Mouse (Mus musculus) layer of hippocampus, postnatal 14 days (tissue): Measurements from ENCODE around the gene Fpgs. TPM values are rescaled to one million over a fixed set of nuclear protein-coding genes. Genes with fewer than 3 reads are reported as not detected.

Experiments
- DNase-seq, 2 experiments: peaks; one replicate each; pipeline ENCODE4 v3.0.0; 2021 to 2022; ENCODE audit warnings: low spot score in 2 of 2, mixed read lengths in 1 of 2
- microRNA-seq, 2 experiments: library from miRNA; unstranded; fragments of <30 nt; microRNA quantifications; one replicate each; pipeline ENCODE4 v1.2.0; 2021
- total RNA-seq, 2 experiments: library from RNA; stranded (reverse); gene quantifications; 2 replicates each; pipeline ENCODE4 v1.2.3; 2021

Gene Fpgs
- total RNA-seq, 2 experiments from 2014 or later, result 11.6 to 13.0 TPM

GRCm38 (mm10) chr2:32640550-32641051 lies 63.3 kb downstream of the Fpgs start:
- no peak for DNase-seq

GRCm38 (mm10) chr2:32639632-32640031 lies 64.3 kb downstream of the Fpgs start:
- no peak for DNase-seq

- DNase-seq, result peak in 1 of 2 experiments; percentile 43
Observed at GRCm38 (mm10) chr2:32637778-32638281, 66.1 kb downstream of the Fpgs start.

- DNase-seq, result no peak
Observed at GRCm38 (mm10) chr2:32636617-32637016, 67.3 kb downstream of the Fpgs start.

- DNase-seq, result no peak
Observed at GRCm38 (mm10) chr2:32634277-32635105, 69.5 kb downstream of the Fpgs start.

- DNase-seq, result no peak
Observed at GRCm38 (mm10) chr2:32633660-32634059, 70.3 kb downstream of the Fpgs start.

Small RNA genes lying within 50 kb of the gene (microRNA-seq; reads per million reads assigned to microRNA genes)
- gene Gm47291 (0 reads per million in 2 experiments), gene Mir1954 (0 reads per million in 2 experiments), gene Mir2861 (0 to 0.28 reads per million in 2 experiments), gene Mir3960 (0 reads per million in 2 experiments), gene Mir8093 (0 to 1.1 reads per million in 2 experiments)

Other genes starting within 250 kb of the Fpgs start
- gene Fam102a, start 168.8 kb downstream of the Fpgs start, total RNA-seq, result 10 to 100 TPM; 50.2 to 52.9 TPM
- gene Dpm2, start 133.3 kb downstream of the Fpgs start, total RNA-seq, result 10 to 100 TPM; 78.8 to 90.1 TPM
- gene Pip5kl1, start 129.3 kb downstream of the Fpgs start, total RNA-seq, result 1 to 10 TPM; 4.4 to 7.2 TPM
- gene 9430097D07Rik, start 128.5 kb downstream of the Fpgs start, total RNA-seq, result under 1 TPM; 0.44 to 0.93 TPM
- 10 to 100 TPM; 41.7 to 42.1 TPM for gene St6galnac4, start 117.0 kb downstream of the Fpgs start, total RNA-seq
- gene St6galnac6, start 104.4 kb downstream of the Fpgs start, total RNA-seq, result 100 to 1,000 TPM in 1 of 2 experiments, 10 to 100 TPM in 1; 99.0 to 106 TPM
- 100 to 1,000 TPM; 124 to 125 TPM for gene Ak1, start 82.4 kb downstream of the Fpgs start, total RNA-seq
- gene Eng, start 57.5 kb downstream of the Fpgs start, total RNA-seq, result 10 to 100 TPM; 27.0 to 28.8 TPM
- 10 to 100 TPM; 88.8 to 91.1 TPM for gene Cdk9, start 8.9 kb upstream of the Fpgs start, total RNA-seq
- gene Sh2d3c, start 16.9 kb upstream of the Fpgs start, total RNA-seq, result 10 to 100 TPM; 31.4 to 33.2 TPM
- gene 6330409D20Rik, start 36.9 kb upstream of the Fpgs start, total RNA-seq, result 1 to 10 TPM; 2.8 to 2.9 TPM
- gene Tor2a, start 53.1 kb upstream of the Fpgs start, total RNA-seq, result 10 to 100 TPM; 29.7 to 31.2 TPM
- 1 to 10 TPM in 1 of 2 experiments, under 1 TPM in 1; 0.33 to 1.6 TPM for gene Ttc16, start 71.5 kb upstream of the Fpgs start, total RNA-seq
- 1 to 10 TPM; 7.1 to 8.6 TPM for gene Ptrh1, start 71.6 kb upstream of the Fpgs start, total RNA-seq
- 1 to 10 TPM in 1 of 2 experiments, under 1 TPM in 1; 0.21 to 1.2 TPM for gene Cfap157, start 80.3 kb upstream of the Fpgs start, total RNA-seq
- gene Stxbp1, start 143.1 kb upstream of the Fpgs start, total RNA-seq, result 100 to 1,000 TPM; 601 to 619 TPM
- gene Fam129b, start 172.0 kb upstream of the Fpgs start, total RNA-seq, result 10 to 100 TPM; 15.2 to 18.7 TPM